Mouse (Mus musculus): ENCODE measurements around the gene Tedc1. TPM values are rescaled to one million over a fixed set of nuclear protein-coding genes. Genes with fewer than 3 reads are reported as not detected.

Gene Tedc1
- total RNA-seq, 2 experiments from 2014 or later = 2.0 to 2.5 TPM

DNA sequence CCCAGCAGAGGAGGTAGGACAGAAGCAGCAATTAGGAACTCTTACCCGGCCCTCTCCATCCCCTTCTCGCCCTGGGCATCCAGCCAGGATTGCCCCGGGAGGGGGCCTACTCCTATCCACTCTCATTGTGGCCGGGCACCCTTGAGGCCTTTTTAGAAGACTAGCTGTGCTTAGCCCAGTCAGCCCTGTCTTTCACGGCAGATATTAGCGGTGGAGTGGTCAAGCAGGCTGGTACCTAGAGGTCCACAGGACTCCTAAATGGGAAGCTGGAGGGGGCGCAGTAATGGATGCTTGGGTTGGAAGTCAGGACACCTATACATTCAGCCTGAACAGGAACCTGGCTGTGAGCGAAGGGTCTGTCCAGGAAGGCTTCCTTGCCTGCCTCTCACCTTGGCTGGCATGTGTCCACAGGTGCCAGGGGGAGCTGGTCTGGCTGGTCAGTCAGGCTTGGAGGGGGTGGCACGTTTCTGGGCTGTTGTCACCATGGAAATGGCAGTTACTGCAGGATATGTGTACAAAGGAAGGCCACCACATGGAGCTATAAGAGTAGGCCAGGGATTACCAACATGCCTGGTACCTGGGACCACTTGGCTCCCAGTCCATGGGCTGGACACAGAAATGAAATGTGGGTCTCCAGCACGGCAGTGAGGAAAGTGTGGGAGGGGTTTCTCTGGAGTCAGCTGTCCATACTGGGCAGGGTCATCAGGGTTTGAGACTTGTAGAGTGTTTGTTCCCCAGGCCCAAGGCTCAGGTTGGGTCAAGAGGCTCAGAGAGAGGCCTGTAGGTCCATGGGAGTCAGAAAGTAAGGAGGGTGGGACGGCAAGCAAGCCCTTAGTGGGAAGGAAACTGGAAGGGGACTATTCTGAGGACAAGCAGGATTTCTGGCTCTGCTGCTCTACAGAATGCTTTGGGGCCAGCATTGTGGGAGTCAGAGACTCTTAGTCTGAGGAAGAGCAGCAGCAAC is 17.0 kb upstream of the Tedc1 start:
- DNase-seq = no peak

DNA sequence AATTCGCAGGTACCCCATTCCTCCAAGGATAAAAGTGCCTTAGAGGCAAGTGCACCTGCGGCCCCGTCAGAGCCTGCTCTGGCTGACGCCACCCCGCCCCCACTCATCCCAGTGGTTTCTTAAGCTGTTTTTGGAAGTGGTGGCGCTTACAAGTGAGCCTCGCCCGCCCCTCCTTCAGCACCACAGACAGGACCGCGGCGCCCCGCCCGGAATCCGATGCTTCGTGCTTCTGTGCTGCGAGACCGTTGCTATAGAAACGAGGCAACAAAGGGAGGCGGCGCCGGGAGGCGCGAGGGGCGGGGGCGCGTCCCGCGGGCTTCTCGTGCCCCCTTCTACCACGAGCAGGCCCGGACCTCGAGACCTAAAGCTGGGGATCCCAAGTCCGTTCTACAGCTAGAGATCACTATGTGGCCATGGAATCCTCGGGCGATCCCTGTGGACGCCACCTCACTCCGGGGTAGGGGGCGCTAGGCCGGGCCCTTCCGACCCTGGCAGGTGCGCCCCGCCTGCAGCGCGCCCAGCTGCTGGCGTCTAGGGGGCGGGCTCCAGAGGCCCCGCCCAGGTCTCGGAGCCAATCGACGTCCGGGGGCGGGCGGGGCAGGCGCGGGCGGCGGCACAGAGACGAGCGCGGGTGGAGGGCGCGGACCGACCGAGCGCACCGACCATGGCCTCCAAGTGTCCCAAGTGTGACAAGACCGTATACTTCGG is 16.2 kb upstream of the Tedc1 start, which contains the start of gene Crip2:
Gene Crip2 (plus strand): TSS at position 329 of the 708 bp plus-strand sequence.
- DNase-seq = peak; percentile 83

DNA sequence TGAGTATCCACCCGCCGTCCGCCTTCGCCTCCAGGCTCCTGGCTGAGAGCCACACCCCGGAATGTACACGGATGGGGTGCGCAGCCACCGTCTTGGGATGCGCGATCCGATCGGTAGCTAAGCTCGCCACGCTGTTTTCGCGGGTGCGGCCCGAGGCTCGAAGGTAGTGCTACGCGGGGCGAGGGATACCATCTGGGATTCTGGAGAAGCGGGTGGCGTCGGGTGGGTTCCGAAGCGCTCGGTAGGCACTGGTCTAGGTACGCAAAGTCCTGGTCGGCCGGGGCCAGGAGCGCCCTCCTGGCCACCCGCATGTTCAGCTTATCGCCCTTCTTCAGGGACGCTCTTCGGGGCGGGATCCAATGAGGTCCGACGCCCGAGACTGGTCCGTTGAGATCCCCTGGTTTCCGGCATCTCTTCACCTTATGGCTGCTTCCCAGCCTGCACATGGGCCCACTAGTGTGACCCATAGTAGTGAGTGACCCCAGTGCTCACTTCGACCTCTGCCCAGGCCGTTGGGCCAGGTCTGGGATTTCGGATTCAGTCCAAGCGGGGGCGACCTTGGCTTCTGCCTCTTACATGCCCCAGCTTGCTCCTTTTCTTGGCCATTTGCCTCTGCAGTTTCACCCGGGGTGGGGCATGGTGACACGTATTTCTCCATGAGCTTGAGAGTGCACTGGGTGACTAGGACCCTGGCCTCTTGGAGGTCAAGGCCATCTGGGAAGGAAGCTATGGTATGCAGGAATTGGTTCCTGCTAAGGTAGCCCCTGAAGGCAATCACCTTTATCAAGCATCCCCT is 15.4 kb upstream of the Tedc1 start:
- DNase-seq = no peak

DNA sequence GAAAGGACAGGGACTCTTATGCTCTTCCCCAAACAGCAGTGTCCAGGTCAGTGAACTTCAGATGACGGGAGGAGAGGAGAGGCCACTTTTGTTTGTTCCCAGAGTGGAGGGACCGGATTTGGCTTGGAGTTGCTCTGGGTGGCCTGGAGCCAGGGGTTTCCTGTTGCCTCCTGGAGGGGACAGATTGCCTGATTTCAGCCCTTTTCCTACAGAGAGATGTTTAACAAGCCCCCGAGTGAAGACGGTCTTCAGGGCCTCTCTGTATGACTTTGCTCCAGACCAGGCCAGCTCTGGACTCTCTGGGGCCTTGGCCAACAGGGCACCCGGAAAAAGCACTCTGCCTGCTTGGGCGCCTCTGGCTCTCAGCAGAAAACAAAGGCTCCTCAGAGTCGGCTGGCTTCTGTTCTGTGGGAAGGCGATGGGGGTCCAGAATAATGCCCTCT is 14.7 kb upstream of the Tedc1 start:
- peak; percentile 63 for DNase-seq

DNA sequence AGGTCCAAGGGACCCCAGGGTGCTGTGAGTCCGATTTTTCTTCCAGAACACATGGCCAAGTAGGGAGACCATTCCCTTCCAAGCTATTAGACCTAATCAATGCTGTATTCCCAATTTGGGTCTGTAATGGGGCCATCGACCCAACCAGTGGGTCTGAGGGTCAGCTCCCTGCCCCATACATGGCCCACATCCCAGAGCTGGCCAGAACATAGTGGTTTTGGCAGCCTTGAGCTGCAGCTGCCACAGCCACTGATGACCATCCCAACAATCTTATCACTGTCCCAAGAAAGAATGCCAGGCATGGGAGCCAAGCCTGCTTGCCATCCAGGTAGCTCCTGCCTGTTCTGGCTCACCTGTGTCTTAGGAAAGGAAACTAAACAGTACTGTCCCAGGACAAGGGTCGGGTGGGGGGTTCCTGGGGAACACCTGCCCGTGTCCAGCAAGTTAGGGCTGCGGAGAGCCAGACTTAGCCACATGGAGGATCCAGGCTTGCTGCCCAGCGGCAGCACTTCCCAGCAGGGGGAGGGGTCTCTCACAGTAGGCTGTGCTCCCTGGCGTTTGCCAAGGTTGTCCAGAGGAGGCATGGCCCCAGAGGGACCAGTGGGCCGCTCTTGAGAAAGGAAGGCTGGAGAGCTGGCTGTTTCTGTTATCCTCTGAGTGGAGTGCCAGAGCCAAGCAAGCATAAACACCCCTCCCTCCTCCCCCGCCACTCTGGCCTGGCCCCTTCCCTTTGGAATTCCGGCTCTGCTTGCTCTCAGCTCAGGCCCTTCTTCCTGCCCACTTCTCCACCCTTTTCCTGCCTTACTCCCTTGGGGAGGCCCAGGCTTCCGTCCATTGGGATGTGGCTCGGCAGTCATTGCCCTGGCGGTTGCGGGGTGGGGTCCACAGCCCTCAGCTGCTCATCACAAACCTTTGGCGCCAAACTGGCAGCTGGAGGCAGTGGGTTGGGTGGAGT is 13.9 kb upstream of the Tedc1 start:
- DNase-seq = peak; percentile 64

DNA sequence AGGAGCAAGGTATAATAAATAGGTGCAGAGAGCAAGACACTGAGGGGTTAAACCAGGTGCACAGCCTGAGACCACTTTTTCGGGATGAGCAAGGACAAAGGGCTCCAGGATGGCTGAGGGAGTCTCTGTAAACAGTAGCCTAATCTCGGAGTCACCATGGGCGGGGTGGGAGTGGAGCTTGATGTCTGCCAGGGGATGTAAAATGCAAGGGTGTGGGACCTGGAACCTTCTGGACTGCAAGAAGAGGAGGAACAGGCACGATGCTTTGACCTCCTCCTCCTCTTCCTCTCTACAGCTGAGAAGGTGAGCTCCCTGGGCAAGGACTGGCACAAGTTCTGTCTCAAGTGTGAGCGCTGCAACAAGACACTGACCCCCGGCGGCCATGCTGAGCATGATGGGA is 13.1 kb upstream of the Tedc1 start:
- DNase-seq = no peak

DNA sequence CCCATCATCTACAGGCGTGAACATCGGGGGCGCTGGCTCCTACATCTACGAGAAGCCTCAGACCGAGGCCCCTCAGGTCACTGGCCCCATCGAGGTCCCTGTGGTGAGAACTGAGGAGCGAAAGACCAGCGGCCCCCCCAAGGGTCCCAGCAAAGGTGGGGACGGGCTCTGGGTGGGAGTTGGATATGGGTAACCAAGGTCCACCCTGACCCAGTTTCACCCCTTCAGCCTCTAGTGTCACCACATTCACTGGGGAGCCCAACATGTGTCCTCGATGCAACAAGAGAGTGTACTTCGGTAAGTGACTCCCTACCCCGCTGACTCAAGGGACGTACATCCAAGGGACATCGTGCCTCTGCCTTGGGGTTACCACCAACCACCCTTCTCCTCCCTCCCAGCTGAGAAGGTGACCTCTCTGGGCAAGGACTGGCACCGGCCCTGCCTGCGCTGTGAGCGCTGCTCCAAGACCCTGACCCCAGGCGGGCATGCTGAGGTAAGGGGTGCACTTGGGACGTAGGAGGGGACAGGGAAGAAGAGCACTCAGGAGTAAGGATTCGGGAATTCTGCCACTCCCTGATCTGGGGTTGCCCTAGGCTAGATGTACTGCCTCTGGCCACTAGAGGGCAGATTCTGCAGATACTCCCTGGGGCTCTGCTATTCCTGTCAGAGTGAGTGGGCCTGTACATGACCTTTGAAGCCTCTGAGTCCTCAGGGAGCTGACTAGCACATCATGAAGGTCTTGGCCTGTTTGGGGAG is 12.0 kb upstream of the Tedc1 start:
- no peak for DNase-seq

DNA sequence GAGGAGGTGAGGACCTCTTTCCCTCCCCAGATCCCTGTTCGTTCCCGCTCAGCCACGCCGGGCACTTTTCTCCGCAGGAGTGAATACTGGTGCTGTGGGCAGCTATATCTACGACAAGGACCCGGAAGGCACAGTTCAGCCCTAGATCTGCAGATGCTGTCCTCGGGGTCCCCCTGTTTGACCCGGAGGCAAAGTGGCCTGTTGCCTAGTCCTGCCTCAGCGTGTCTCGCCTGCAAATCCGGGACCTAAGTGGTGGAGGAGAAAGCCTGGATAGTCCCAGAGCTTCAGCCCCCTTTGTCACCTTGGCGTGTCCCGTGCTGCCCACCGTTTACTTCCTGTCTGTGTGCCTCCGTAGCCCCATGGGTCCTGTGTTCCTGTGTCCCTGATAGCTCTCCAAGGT is 11.3 kb upstream of the Tedc1 start:
- DNase-seq = no peak

DNA sequence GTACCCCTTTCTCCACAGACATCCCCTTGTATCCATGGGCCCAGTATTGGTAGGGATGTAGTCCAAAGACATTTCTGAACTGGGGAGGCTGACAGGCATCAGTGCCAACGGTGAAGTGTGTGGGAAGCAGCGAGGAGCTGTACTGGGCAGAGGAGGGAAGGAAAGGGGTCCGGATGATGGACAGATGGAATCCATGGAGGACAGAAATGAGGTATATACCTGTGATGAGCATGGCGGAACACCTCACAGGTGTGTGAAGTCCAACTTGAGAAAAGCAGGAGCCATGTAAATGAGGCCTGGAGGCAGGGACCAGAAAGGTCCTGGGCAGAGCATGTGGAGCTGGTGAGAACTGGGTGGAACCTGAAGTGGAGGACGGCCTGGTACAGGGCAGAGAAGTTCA is 10.6 kb upstream of the Tedc1 start:
- DNase-seq = no peak

DNA sequence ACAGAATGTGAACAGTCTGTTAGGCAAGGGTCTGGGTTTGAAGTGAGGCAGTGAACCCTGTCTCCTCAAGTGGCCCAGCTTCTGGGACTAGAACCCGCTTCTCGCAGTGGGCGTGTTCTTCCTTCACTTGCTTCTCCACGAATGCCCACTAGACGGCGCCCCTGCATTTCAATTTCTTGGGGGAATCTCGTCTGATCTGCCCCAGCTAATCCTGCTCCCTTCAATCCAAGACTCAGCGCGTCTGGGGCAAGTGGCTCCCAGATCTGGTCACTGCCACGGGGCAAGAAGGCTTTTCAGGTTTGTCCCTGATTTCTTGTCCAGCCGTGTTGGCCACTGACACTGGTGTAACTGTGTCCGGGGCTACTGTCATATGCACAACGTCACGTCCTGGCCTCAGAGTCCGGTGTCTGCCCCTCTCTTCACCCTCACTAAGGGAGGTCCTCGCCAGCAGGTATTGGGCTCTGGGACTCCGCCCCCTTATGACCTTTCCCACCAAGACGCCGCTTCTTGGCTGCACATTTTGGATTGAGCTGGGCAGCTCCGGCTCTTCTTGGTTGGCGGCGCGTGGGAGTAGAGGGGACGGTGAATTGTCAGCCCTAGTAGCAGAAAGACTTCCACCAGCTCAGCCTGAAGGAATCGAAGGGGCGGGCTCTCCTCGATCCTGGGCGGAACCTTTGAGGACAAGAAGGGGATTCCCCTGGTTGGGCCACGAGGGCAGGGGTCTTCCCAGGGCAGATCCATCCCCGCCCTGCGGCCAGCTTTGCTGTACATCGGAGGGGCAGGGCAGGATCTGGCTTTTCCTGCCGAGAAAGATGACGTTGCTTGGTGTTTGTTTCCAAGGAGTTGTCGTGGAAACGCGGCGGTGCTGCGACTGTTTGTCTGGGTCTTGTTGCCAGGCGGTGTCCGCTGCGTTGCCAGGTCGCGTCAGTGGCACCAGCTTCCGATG is 9.8 kb upstream of the Tedc1 start, which contains the start of gene Crip1:
Gene Crip1 (plus strand): TSS at position 205 of the 946 bp plus-strand sequence.
- peak; percentile 89 for DNase-seq

DNA sequence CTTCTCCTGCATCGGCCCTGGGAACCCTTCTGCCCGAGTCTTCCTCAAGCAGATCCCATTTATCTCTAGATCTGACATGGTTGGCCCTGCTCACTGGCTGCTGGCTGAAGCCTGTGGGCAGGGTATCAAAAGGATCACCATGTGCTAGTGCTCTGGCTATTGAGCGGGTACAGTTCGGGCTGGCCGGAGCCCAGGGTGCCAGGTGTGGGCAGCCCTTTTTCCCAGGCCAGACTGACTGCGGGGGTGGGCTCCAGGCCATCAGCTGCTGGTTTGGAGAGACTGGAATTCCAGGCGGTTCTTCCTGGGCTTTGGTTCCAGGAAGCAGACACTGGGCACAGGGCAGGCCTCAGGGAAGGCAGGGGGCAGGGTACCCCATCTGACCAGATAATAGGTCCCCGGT is 8.7 kb upstream of the Tedc1 start:
- peak; percentile 69 for DNase-seq

DNA sequence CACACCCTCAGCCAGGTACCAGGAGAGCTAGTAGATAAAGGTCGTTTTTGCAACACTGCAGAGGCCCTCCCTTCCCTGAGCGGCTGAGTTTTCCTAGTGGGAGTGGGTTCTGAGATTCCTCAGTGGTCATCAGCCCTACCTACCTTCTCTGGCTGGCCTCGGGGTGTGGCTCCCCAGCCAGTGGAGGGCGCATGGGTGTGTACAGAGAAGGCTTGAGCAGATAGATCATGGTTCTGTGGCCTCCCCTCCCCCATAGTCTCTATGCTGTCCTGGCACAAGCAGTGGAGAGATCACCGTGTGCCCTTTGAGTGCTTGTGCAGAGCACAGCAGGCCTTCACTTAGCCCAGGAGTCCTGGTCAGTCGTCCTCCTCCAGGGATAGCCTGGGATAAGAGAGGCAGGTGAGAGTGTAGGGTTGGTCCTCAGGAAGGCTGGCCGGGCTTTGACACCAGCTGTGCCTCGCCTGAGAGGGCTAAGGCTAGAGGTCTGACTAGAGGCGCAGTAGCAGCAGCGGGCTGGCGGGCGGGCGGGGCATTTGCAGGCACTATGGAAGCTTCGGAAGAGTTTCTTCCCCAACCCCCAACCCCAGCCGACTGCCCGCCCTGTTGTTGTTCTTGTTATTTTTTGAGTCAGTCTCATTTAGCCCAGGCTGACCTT is 7.7 kb upstream of the Tedc1 start:
- DNase-seq = no peak

DNA sequence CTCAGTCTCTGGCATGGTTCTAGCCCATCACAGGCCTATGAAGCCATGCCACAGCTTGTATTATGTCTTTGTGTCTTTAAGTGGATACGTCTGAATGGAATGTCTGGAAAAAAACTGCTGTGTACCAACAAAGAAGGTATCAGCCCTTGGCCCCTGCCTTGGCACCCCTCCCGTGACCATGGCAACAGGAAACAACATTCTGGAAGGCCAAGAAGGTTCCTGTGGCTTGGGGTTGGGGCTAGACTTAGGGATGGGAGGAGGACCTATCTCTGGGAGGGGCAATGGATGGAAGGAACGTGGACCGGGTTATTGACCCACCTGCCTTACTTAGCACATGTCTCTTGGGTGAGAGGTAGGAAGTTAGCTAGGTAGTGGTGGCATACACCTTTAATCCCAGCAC is 6.9 kb upstream of the Tedc1 start:
- DNase-seq = no peak

DNA sequence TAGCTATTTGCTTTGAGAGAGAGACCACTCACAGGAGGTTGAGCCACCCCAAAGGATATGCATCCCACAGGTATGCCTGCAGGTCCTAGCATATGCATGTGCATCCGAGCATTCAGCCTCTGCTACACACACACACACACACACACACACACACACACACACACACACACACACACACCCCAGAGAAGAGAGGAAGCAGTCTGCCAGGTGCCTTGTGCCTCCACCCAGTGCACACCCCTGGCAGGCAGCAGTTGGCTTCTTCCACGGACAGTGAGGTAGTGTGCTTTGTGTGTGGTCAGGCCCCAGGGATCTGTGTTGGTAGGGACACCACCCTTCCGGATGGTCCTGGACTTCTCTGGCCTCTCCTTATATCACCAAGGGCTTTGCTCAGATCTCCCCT is 6.3 kb upstream of the Tedc1 start:
- DNase-seq = no peak

DNA sequence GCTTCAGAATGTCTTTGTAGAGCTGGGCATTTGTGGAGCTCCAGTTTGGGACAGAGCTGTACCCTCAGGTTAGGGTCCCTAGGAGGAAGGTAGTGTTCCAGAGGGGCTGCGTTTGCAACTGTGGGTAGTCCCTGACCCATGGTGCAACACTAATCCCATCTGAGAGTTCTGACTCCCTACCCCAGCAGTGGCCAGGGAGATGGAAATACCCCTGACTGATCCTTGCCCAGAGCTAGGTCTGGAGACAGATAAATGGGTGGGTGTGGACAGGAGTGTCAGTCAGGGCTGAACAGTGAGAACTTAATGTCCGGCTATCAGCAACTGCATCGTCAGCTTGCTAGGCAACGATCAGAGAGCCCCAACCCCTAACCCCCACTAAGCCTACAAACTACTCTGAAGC is 5.6 kb upstream of the Tedc1 start:
- no peak for DNase-seq

DNA sequence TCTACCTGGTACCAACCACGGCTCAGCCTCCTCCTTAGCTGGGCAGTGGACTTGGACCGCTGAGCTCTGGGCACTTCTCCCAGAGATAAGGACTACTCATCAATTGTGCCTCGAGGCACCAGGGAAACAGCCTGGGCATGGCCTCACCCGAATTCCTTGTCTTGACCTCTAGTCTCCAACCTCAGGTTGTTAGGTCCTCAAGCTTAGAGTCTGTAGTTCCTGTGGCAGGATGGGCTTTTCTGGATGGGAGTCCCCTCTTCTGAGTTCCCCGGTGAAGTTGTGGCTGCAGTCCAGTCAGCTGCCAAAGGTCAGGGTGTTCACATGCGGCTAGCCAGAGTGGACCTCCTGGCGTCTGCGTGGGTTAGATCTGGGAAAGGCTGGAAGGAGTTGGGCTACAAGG is 5.2 kb upstream of the Tedc1 start:
- no peak for DNase-seq

DNA sequence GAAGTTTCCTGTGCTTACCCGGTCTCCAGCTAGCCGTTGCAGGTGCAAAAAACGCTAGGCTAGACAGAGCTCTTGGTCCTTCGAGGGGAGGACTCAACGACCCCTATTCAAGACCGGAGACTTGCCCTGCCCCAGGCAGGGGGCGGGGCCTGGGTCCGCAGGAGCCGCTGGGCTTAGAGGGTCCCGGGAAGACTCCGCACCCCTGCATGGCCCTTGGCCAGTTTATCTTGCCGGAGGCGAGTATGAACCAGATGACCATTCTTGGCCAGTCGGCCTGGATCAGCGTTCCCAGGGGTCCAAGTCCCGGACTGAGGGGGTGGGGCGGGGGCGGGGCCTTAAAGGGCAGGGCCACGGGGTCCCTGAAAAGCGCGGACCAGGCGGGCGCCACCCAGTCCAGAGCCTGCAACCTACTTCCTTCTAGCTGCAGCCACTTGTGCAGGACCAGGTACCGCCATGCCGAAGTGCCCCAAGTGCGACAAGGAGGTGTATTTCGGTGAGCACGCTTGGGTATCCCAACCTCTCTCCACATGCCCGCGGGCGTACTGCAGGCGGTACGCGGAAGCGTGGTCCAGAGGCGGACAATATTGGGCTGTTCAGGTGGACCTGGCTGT is 4.5 kb upstream of the Tedc1 start:
- peak; percentile 53 for DNase-seq

DNA sequence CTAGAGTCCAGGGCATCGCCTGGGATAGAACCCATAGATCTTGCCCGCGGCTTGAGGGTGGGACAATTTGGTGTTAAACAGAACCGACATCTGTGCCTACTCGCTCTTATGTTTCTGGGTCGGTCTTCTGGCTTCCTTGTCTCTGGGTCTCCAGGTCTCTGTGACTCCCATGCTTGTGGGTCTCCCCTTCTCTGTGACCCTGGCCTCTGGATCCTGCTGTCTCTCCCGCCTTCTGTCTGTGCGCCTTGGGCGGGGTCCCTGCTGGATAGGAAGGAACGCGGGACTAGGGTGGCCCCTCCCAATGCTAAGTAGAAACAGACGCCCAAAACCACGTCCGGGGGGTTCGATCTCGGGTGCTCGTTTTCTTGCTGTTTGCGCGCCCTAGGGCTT is 4.0 kb upstream of the Tedc1 start:
- DNase-seq = peak; percentile 40
